Mouse (Mus musculus) retina, postnatal 1 day (tissue): ENCODE measurements around the gene Jund.

Experiments used
- DNase-seq: peaks from one replicate; pipeline ENCODE4 v3.0.0-alpha.2; 2012

Gene Jund

GRCm38 (mm10) chr8:70698310-70699109 is at the start of gene Jund:
Gene Jund, plus strand, starts transcription at chr8:70698949.
- DNase-seq = peak; percentile 100

DNA sequence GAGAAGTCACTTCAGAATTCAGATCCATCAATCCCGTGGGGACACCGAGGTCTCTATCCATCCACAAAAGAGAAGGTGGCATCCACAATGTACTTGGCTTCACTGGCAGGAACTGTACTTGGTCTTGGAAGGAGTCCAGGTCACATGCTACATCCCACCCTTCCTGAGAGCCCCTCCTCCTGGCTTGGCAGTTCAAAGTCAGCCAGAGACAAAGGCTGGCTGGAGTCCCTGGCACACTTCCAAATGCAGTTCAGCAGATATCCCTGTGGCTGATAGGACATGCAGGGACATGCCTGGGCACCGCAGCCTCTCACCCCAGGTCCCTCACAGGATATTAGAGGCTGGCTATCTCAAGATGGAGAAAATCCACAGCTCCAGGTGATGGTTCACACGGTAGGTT is 49.4 kb upstream of the Jund start:
- peak; percentile 91 for DNase-seq

GRCm38 (mm10) chr8:70650351-70650750 is 48.4 kb upstream of the Jund start:
- DNase-seq = no peak

GRCm38 (mm10) chr8:70653226-70653625 is 45.5 kb upstream of the Jund start:
- peak; percentile 54 for DNase-seq

DNA sequence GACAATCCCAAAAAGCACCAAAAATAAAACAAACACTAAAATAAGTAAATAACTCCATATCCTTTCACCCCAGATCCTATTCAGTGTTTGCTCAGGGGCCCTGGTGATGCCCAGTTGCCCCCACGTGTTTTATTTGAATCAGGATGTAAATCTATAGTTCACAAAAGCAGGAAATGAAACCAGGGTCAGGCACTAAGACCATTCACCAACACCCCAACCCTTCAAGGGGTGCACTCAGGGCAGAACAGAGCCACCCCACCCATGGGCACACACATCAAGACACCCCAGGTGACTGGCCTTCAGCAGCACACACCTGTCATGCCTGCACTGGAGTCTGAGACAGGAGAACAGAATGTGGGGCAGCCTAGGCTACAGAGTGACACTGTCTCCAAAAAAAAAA is 44.6 kb upstream of the Jund start:
- no peak for DNase-seq

- DNase-seq = no peak
Measured at GRCm38 (mm10) chr8:70655469-70655868, 43.3 kb upstream of the Jund start.

DNA sequence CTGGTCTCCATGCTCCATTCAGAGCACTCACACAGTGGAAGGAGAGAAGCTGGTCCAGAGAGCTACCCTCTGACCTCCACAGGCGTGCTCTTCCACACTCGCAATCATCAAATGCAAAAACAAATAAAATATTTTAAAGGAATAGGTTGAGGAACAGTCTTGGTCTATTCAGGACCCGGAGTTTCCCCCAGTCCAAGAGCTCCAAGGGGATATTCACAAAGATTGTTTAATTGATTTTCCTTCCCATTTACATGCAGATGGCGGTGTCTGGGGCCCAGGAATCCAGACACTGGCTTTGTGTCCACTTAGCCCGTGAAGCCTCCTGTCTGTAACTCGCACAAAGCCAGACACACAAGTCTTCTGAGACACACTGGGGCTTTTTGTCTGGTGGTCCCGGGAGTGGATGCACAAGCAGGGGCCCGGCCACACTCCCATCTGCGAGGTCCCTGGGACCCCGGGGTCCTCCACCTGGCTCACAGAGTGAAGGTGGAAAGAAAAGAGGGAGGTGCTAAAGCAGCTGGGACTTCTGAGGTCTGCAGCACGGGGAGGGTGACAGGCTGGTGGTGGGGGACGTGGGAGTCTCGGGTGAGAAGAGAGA is 42.5 kb upstream of the Jund start:
- DNase-seq = no peak

DNA sequence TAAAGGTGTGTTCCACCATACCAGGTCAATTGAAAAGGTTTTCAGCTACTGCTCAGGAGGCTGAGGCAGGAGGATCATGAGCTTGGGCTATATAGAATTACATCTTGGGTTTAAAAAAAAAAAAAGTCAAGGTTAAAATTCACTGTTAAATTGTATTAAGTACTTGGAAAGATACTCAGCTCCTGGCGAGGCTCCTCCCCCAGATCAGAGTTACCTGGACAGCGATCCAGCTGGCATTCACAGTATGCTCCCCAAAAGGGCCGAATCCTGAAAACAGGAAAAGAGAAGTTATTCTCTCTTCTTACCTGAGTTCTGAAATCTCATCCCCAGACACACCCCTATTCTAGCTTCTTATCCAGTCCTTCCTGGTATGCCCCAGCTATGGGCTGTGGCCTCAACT is 41.5 kb upstream of the Jund start:
- DNase-seq = no peak

GRCm38 (mm10) chr8:70657739-70658138 is 41.0 kb upstream of the Jund start:
- no peak for DNase-seq

- no peak for DNase-seq
Measured at GRCm38 (mm10) chr8:70658897-70659603, 39.7 kb upstream of the Jund start.

DNA sequence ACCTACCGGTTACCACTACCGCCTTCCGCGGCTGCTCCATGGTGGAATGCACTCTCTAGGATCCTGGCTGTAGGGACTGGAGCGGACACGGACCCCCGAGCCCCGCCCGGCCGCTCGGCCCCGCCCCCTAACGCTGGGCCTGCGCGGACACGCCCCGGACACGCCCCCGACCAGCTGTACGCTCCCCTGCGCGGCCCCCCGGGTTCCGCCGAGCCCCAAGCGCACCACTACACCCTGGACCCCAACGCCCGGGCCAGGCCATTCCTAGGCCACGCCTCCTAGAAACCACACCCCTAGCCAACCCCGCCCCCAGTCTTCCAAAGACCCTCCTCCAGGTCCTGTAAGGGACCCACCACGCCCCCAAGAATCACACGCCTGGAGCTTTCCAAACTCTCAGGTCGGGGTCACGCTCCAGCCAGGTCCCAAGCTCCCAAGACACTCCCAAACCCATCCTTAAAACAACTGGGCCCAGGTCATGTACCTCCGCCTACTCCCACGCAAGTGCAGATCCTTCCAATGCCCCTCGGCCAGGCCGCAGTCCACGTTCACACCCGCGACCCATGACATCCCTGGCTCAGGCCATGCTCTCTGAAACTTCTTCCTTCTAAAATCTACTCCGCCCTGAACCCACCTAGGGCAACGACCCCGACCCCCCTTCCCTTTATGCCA is 39.0 kb upstream of the Jund start:
- peak; percentile 95 for DNase-seq

GRCm38 (mm10) chr8:70660273-70660725 is 38.5 kb upstream of the Jund start, which contains the start of gene Pgpep1:
Gene Pgpep1, minus strand, starts transcription at chr8:70660388.
- DNase-seq = peak; percentile 50

DNA sequence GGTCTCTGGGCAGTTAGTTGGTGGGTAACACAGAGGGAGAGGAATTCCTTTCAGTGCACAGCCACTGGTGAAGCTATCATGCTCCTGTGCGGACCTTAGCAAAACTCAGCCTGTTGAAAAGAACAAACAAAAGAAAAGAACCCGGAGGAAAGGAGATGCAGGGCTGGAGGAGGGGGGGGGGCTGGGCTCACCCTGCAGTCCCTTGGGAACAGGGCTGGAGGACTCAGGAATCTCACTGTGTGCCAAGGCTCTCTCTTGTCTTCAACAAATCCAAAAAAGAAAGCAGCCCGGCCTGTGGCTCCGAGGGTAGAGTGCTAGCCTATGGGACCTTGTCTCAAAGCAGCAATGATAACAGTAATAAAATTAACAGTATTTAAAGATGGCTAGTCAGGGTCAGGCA is 35.1 kb upstream of the Jund start:
- no peak for DNase-seq

DNA sequence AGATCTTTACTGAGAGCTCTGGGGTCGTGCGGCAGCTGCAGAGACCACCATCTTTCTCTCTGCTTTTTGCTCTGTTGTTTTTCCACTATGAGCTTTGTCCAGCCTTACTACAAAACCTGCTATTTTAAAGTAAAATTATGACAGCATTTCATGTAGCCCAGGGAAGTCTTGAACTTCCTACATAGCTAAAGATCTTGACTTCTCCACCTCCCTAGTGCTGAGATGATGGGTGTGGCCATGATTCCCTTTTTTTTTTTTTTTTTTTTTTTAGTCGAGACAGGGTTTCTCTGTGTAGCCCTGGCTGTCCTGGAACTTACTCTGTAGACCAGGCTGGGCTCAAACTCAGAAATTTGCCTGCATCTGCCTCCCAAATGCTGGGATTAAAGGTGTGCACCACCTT is 34.1 kb upstream of the Jund start:
- no peak for DNase-seq

DNA sequence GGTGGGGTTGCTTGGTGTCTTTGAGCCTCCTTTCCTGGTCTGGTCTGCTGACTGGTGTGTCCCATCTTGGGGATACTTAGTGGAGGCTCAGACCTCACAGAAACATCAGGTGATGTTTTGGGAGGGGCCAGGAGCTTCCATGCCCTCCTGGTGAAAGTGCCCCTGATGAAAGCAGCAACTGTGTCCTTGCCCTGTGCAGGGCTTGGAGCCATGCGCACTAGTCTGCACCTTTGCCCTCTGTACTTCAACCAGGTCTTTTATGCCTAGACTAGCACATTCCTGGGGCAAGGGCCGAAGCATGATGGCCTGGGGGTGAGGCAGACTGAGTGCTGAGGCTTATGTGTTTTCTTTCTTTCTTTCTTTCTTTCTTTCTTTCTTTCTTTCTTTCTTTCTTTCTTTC is 33.1 kb upstream of the Jund start:
- no peak for DNase-seq

DNA sequence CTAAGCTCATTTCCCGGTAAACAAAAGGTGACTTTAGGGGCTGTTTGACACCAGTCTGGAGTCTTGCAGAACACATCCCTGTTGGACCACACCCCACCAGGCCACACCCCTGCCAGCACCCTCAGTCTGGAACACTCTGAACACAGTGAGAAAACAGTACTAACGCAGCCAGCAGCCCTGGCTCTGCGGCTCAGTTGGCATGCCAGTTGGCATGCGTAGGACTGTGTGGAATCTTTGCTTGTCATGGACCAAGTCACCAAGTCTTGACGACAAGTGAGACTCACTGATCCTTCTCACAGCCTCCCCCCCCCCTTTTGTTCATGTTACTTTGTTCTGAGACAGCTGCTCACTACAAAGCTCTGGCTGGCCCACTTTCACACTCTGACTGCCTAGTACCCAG is 31.7 kb upstream of the Jund start:
- DNase-seq = peak; percentile 49

DNA sequence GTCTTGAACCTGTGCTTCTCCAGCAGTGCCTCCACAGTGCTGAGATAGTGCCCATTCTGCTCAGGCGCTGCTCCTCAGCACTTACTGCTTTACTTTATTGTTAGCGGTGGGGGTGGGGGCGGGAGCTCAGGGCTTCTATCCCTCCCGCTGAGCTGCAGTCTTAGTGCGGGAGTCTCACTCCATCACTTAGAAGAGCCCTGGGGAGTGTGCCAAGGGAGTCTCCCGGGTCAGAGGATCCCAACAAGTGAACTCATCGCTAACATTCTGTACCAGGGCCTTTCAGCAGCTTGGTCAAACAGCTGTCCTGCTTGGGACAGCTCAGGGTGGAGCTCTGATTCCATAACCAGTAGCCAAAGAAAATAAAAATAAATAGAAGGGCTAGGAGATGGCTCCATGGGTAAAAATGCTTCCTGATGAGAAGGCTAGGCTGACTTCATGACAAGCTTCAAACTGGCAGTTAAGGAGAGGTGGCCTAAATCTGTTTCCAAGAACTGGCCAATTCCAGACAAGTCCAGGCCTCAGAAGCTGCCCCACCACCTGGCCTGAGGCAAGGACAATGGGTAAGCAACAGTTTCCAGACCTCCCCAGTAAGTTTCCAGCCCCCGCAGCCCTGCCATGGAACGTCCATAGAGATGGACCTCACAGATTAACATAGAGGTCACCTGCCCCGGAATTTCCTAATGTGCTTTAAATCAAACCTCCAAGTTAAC is 27.0 kb upstream of the Jund start:
- DNase-seq = no peak

DNA sequence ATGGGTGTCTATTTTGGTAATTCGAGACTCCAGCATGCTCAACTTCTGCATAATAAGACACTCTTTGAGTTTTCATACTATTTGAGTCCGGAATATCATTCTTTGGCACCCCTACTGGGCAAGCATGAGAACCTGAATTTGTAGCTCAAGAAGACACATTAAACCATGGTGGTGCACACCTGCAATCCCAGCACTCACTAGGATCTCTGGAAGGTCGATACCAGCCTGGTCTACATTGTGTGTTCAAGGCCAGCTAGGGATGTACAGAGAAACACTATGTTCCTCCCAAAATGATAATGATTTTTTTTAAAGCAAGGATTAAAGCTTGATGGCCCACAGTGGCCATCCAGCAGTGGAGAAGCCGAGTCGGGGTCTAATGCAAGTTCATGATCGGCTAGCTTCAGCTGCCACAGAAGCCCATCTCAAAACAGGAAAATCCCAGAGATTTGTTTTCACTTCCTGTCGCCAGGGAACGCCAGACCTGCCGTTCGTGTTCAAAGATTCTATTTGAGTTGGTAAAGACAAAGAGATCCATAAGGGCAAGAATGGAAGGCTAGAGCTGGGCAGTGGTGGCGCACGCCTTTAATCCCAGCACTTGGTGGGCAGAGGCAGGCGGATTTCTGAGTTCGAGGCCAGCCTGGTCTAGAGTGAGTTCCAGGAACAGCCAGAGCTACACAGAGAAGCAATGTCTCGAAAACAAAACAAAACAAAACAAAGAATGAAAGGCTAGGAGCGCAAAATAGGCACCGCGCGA is 26.2 kb upstream of the Jund start:
- no peak for DNase-seq

DNA sequence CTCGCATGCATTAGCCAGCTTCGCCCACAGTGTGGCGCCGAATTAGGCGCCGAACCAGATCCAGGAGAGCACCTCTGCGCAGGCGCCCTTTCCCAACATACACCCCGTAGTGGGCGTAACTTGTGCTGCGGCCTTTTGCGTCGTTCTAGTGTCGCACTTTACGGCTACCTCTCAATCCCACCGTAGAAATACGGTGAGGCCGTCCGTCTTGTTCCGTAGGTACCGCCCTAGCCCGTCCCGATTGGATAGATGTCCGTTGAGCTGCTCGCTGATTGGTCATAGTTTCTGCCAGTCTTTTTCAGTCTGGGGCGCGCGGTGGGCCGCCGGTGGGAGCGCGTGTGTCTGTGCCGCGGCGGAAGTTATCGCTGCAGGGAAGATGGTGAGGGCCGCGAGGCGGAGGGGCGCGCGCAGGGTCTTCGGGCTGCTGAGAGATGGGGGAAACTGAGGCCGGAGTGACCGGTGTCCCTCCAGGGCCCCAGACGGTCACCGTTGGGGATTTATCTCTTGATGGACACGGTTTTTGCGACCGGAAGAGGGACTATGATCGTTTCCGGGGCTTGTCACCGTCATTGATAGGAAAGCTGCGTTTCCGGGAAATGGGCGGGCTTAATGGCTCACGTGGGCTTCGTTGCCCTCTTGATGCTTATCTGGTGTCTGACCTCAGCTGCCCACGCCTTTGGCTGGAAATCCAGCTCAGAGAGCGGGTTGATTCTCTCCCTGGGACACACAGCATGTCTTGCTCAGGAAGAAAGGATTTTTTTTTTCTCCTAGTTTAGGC is 25.5 kb upstream of the Jund start, which contains the start of gene Lsm4:
Lsm4 (plus strand) TSS at position 170 of the 778 bp plus-strand sequence.
- peak; percentile 100 for DNase-seq

DNA sequence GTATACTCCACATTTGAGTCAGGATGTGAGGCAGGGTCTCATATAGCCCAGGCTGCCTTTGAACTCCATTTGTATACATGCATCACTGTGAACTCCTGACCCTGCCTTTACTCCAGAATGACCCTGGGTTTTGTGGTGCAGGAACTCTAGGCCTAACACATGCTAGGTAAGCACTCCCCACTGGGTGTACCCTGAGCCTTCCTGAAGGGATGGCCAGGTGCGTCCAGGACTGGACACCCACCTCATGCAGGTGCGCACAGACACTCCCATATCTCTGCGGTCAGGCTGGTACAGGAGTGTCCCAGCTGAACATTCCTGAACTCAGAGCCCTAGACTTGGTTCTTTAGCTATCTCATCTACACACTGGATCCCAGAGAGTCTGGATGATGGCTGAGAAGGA is 24.6 kb upstream of the Jund start:
- DNase-seq = no peak

DNA sequence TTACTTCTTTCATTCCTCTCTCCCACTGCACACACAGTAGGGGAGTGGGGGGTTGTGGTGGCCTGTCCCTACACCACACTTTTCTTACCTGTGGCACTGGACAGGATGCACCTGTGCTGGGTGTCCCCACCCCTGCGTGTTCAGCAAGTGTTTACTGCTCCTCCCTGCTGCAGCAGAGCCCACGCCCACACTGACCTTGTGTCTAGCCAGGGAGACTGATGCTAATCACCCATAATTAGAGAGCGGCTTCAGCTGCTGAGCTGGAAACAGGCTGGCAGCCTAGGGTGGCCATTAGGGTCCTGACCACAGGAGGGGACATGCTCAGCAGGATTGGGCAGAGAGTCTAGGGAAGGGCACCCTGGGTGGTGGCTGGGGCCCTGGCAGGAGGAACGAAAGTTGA is 24.0 kb upstream of the Jund start:
- peak; percentile 68 for DNase-seq
